Mouse (Mus musculus): ENCODE measurements around the gene Gucy2g. TPM values are rescaled to one million over a fixed set of nuclear protein-coding genes. Genes with fewer than 3 reads are reported as not detected.

Gucy2g gene
- polyA plus RNA-seq, 1 experiment from 2014 or later = 0.02 TPM

- H3K4me1 ChIP-seq (ENCODE audit: insufficient read depth) = peaks cover 18% of the 10 kb centered on the region
- DNase-seq (peak; percentile 91), ATAC-seq (peak; percentile 78)
- TF ChIP-seq CTCF (IDR thresholded peaks at IDR 0.05; ENCODE audit: low read depth) (peak; percentile 88), EP300 (IDR thresholded peaks at IDR 0.05; ENCODE audit: low read depth) (no peak)
- H3K4me2 ChIP-seq (ENCODE audit: low read depth, low read length) = peak overlapping the region; percentile 85
- no peaks in the 10 kb centered on the region for H3K9me3 ChIP-seq (ENCODE audit: low read length)
- H3K9ac ChIP-seq (replicated peaks) = peak overlapping the region; percentile 61
- WGBS (ENCODE audit: insufficient replicate concordance) = 2% methylated on average over 20 of the region's 20 CpGs
- H3K4me3 ChIP-seq (ENCODE audit: low read depth, low read length) = peak overlapping the region; percentile 51
- no peaks in the 10 kb centered on the region for H3K36me3 ChIP-seq (replicated peaks; ENCODE audit: insufficient read depth, low read length)
- no peaks in the 10 kb centered on the region for H3K27me3 ChIP-seq (ENCODE audit: insufficient read depth, low read length)
- H3K27ac ChIP-seq (ENCODE audit: low read depth) = peak overlapping the region; percentile 88
Observed at GRCm38 (mm10) chr19:55218192-55218739, 22.8 kb downstream of the Gucy2g start.

- no peak overlapping the region for H3K4me3 ChIP-seq (ENCODE audit: low read depth, low read length)
- ATAC-seq = no peak
- H3K4me1 ChIP-seq (ENCODE audit: insufficient read depth) = peaks cover 18% of the 10 kb centered on the region
- no peak overlapping the region for H3K27ac ChIP-seq (ENCODE audit: low read depth)
- H3K36me3 ChIP-seq (replicated peaks; ENCODE audit: insufficient read depth, low read length) = no peaks in the 10 kb centered on the region
- no peak overlapping the region for H3K4me2 ChIP-seq (ENCODE audit: low read depth, low read length)
- H3K9me3 ChIP-seq (ENCODE audit: low read length) = no peaks in the 10 kb centered on the region
- H3K27me3 ChIP-seq (ENCODE audit: insufficient read depth, low read length) = no peaks in the 10 kb centered on the region
- DNase-seq = no peak
- 77% methylated on average over 9 of the region's 9 CpGs for WGBS (ENCODE audit: insufficient replicate concordance)
- TF ChIP-seq EP300 (IDR thresholded peaks at IDR 0.05; ENCODE audit: low read depth) = no peak
- no peak for TF ChIP-seq CTCF (IDR thresholded peaks at IDR 0.05; ENCODE audit: low read depth)
- no peak overlapping the region for H3K9ac ChIP-seq (replicated peaks)
Observed at GRCm38 (mm10) chr19:55217365-55217764, 23.7 kb downstream of the Gucy2g start.

GRCm38 (mm10) chr19:55216876-55217275 is 24.2 kb downstream of the Gucy2g start:
- no peaks in the 10 kb centered on the region for H3K36me3 ChIP-seq (replicated peaks; ENCODE audit: insufficient read depth, low read length)
- DNase-seq = no peak
- no peak overlapping the region for H3K4me2 ChIP-seq (ENCODE audit: low read depth, low read length)
- WGBS (ENCODE audit: insufficient replicate concordance) = 82% methylated on average over 4 of the region's 4 CpGs
- H3K27me3 ChIP-seq (ENCODE audit: insufficient read depth, low read length) = no peaks in the 10 kb centered on the region
- peaks cover 18% of the 10 kb centered on the region for H3K4me1 ChIP-seq (ENCODE audit: insufficient read depth)
- no peak overlapping the region for H3K27ac ChIP-seq (ENCODE audit: low read depth)
- no peak overlapping the region for H3K9ac ChIP-seq (replicated peaks)
- no peak overlapping the region for H3K4me3 ChIP-seq (ENCODE audit: low read depth, low read length)
- H3K9me3 ChIP-seq (ENCODE audit: low read length) = no peaks in the 10 kb centered on the region
- no peak for ATAC-seq
- no peak for TF ChIP-seq EP300 (IDR thresholded peaks at IDR 0.05; ENCODE audit: low read depth)

- H3K9me3 ChIP-seq (ENCODE audit: low read length) = no peaks in the 10 kb centered on the region
- peaks cover 9% of the 10 kb centered on the region for H3K4me1 ChIP-seq (ENCODE audit: insufficient read depth)
- no peak overlapping the region for H3K4me2 ChIP-seq (ENCODE audit: low read depth, low read length)
- DNase-seq (no peak), ATAC-seq (no peak)
- no peak for TF ChIP-seq CTCF (IDR thresholded peaks at IDR 0.05; ENCODE audit: low read depth)
- no peak for TF ChIP-seq EP300 (IDR thresholded peaks at IDR 0.05; ENCODE audit: low read depth)
- 72% methylated on average over 12 of the region's 12 CpGs for WGBS (ENCODE audit: insufficient replicate concordance)
- H3K4me3 ChIP-seq (ENCODE audit: low read depth, low read length) = no peak overlapping the region
- H3K9ac ChIP-seq (replicated peaks) = no peak overlapping the region
- H3K27me3 ChIP-seq (ENCODE audit: insufficient read depth, low read length) = no peaks in the 10 kb centered on the region
- no peak overlapping the region for H3K27ac ChIP-seq (ENCODE audit: low read depth)
- no peaks in the 10 kb centered on the region for H3K36me3 ChIP-seq (replicated peaks; ENCODE audit: insufficient read depth, low read length)
Observed at GRCm38 (mm10) chr19:55213617-55214340, 27.3 kb downstream of the Gucy2g start.

- Histone ChIP-seq H3K27me3 (ENCODE audit: insufficient read depth, low read length) (0 out of 2 replicates have a peak, but pooled peaks cover 2% of the 10 kb centered on the region), H3K4me1 (ENCODE audit: insufficient read depth) (no peaks in the 10 kb centered on the region), H3K9ac (replicated peaks) (no peak overlapping the region), H3K27ac (ENCODE audit: low read depth) (no peak overlapping the region), H3K36me3 (replicated peaks; ENCODE audit: insufficient read depth, low read length) (no peaks in the 10 kb centered on the region), H3K4me3 (ENCODE audit: low read depth, low read length) (no peak overlapping the region), H3K9me3 (ENCODE audit: low read length) (no peaks in the 10 kb centered on the region), H3K4me2 (ENCODE audit: low read depth, low read length) (no peak overlapping the region)
- WGBS (ENCODE audit: insufficient replicate concordance) = 75% methylated on average over 1 of the region's 1 CpGs
- TF ChIP-seq CTCF (IDR thresholded peaks at IDR 0.05; ENCODE audit: low read depth) = no peak
- no peak for ATAC-seq
- no peak for DNase-seq
Observed at GRCm38 (mm10) chr19:55211698-55212097, 29.3 kb downstream of the Gucy2g start.

GRCm38 (mm10) chr19:55209084-55209483 is 32.0 kb downstream of the Gucy2g start:
- Histone ChIP-seq H3K9ac (replicated peaks) (no peak overlapping the region), H3K36me3 (replicated peaks; ENCODE audit: insufficient read depth, low read length) (no peaks in the 10 kb centered on the region), H3K9me3 (ENCODE audit: low read length) (no peaks in the 10 kb centered on the region), H3K27ac (ENCODE audit: low read depth) (no peak overlapping the region), H3K27me3 (ENCODE audit: insufficient read depth, low read length) (0 out of 2 replicates have a peak, but pooled peaks cover 2% of the 10 kb centered on the region), H3K4me2 (ENCODE audit: low read depth, low read length) (no peak overlapping the region), H3K4me1 (ENCODE audit: insufficient read depth) (no peaks in the 10 kb centered on the region), H3K4me3 (ENCODE audit: low read depth, low read length) (no peak overlapping the region)
- no peak for TF ChIP-seq CTCF (IDR thresholded peaks at IDR 0.05; ENCODE audit: low read depth)
- no peak for TF ChIP-seq EP300 (IDR thresholded peaks at IDR 0.05; ENCODE audit: low read depth)
- WGBS (ENCODE audit: insufficient replicate concordance) = 77% methylated on average over 3 of the region's 3 CpGs
- DNase-seq = no peak
- ATAC-seq = no peak
